In the genomic region with DNA sequence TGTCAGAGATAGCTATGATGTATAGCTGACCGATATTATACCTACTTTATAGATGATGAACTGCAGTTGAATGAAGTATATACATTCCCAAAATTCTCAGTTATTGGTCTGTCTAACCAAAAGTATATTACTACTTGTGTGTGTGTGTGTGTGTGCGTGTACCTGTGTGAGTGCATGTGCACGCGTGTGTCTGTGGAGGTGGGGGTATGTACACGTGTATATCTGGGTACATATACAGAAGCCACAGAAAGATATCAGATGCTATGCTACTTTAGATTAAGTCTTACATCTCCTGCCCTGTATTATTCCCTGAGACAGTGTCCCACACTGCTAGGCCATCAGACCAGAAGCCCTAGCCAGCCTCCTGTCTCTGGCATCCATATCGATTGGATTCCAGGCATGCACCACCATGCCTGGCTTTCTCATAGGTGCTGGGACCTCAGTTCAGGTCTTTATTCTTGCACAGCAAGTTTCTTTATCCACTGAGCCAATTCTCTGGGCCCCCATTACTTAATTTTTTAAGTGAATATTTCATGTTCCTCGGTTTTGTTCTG, we compare ENCODE assay signal across 14 mouse cellular contexts. TPM values are rescaled to one million over a fixed set of nuclear protein-coding genes. Genes with fewer than 3 reads are reported as not detected.
DNase-seq lines count a peak whose midpoint lies in the region; ATAC-seq lines count a peak whose summit lies in the region.
"Had no signal": no experiment of that assay in that cellular context is flagged by ENCODE, and none has a peak within 500 bp of the region (broad histone marks: within the 10 kb centered on the region; RNA-seq: fewer than 3 reads in every experiment).

No protein-coding gene starts in this region.

- H3K4me1 ChIP-seq in midbrain, embryonic 11.5 days (ENCODE audit: control insufficient read depth, insufficient read depth, low read length), result no peaks in the 10 kb centered on the region
- H3K4me1 ChIP-seq in midbrain, embryonic 10.5 days, result no peaks in the 10 kb centered on the region
- no peaks in the 10 kb centered on the region for H3K4me1 ChIP-seq in forebrain, embryonic 16.5 days (replicated peaks; ENCODE audit: control insufficient read depth, insufficient read depth, low read length)
- no peaks in the 10 kb centered on the region for H3K4me1 ChIP-seq in hindbrain, embryonic 16.5 days (ENCODE audit: control insufficient read depth, insufficient read depth, low read depth, low read length)
- no peaks in the 10 kb centered on the region for H3K4me1 ChIP-seq in neural tube, embryonic 13.5 days (replicated peaks)
- H3K4me1 ChIP-seq: heart, embryonic 10.5 days; megakaryocyte, embryonic 14.5 days had no signal

- H3K9me3 ChIP-seq in midbrain, embryonic 11.5 days (ENCODE audit: control insufficient read depth, low read length), result no peaks in the 10 kb centered on the region
- no peaks in the 10 kb centered on the region for H3K9me3 ChIP-seq in midbrain, embryonic 10.5 days (replicated peaks)
- no peaks in the 10 kb centered on the region for H3K9me3 ChIP-seq in forebrain, embryonic 16.5 days (ENCODE audit: control insufficient read depth, low read length)
- no peaks in the 10 kb centered on the region for H3K9me3 ChIP-seq in hindbrain, embryonic 16.5 days (ENCODE audit: control insufficient read depth, low read length)
- no peaks in the 10 kb centered on the region for H3K9me3 ChIP-seq in neural tube, embryonic 13.5 days
- H3K9me3 ChIP-seq: heart, embryonic 10.5 days; limb, embryonic 12.5 days; megakaryocyte, embryonic 14.5 days had no signal

- no peak overlapping the region for H3K27ac ChIP-seq in midbrain, embryonic 11.5 days (ENCODE audit: low read depth, low read length)
- no peak overlapping the region for H3K27ac ChIP-seq in midbrain, embryonic 10.5 days (replicated peaks)
- no peak overlapping the region for H3K27ac ChIP-seq in forebrain, embryonic 16.5 days (ENCODE audit: low read length)
- no peak overlapping the region for H3K27ac ChIP-seq in hindbrain, embryonic 16.5 days (ENCODE audit: low read depth, low read length)
- H3K27ac ChIP-seq in neural tube, embryonic 13.5 days (replicated peaks), result no peak overlapping the region
- H3K27ac ChIP-seq: heart, embryonic 10.5 days; left cerebral cortex, adult 2 months; limb, embryonic 12.5 days; liver, embryonic 14.5 days had no signal

- H3K9ac ChIP-seq in midbrain, embryonic 11.5 days (ENCODE audit: low read length), result peak overlapping the region; percentile 31
- H3K9ac ChIP-seq in forebrain, embryonic 16.5 days (replicated peaks; ENCODE audit: low read depth, low read length), result no peak overlapping the region
- H3K9ac ChIP-seq in hindbrain, embryonic 16.5 days (ENCODE audit: low read depth, low read length), result no peak overlapping the region
- H3K9ac ChIP-seq in neural tube, embryonic 13.5 days, result no peak overlapping the region
- H3K9ac ChIP-seq: limb, embryonic 12.5 days; liver, embryonic 14.5 days had no signal

- H3K4me2 ChIP-seq in midbrain, embryonic 11.5 days, result no peak overlapping the region
- no peak overlapping the region for H3K4me2 ChIP-seq in forebrain, embryonic 16.5 days (ENCODE audit: low read length)
- no peak overlapping the region for H3K4me2 ChIP-seq in hindbrain, embryonic 16.5 days (ENCODE audit: low read length)
- no peak overlapping the region for H3K4me2 ChIP-seq in neural tube, embryonic 13.5 days
- H3K4me2 ChIP-seq: limb, embryonic 12.5 days had no signal

- DNase-seq in midbrain, embryonic 11.5 days (ENCODE audit: low spot score, missing footprints), result no peak
- no peak for DNase-seq in midbrain, embryonic 10.5 days (ENCODE audit: low spot score)
- no peak for DNase-seq in frontal cortex, postnatal 10 days (ENCODE audit: low spot score in 2 of 2)
- DNase-seq in frontal cortex, adult 2 months (ENCODE audit: extremely low spot score in 1 of 2, low spot score in 1 of 2), result no peak
- DNase-seq in heart, adult 9 months (ENCODE audit: low spot score in 2 of 2), result no peak
- DNase-seq: gastrocnemius, postnatal 25 days had no signal

- H3K4me3 ChIP-seq in midbrain, embryonic 11.5 days (ENCODE audit: low read depth, low read length), result no peak overlapping the region
- H3K4me3 ChIP-seq in midbrain, embryonic 10.5 days, result no peak overlapping the region
- no peak overlapping the region for H3K4me3 ChIP-seq in forebrain, embryonic 16.5 days (replicated peaks; ENCODE audit: low read length)
- no peak overlapping the region for H3K4me3 ChIP-seq in hindbrain, embryonic 16.5 days (ENCODE audit: low read length)
- H3K4me3 ChIP-seq in neural tube, embryonic 13.5 days, result no peak overlapping the region
- H3K4me3 ChIP-seq: heart, embryonic 10.5 days; left cerebral cortex, adult 2 months; limb, embryonic 12.5 days; megakaryocyte, embryonic 14.5 days had no signal

- no peaks in the 10 kb centered on the region for H3K36me3 ChIP-seq in midbrain, embryonic 11.5 days (ENCODE audit: control insufficient read depth, insufficient read depth, low read length)
- H3K36me3 ChIP-seq in midbrain, embryonic 10.5 days, result no peaks in the 10 kb centered on the region
- no peaks in the 10 kb centered on the region for H3K36me3 ChIP-seq in forebrain, embryonic 16.5 days (ENCODE audit: control insufficient read depth, insufficient read depth)
- H3K36me3 ChIP-seq in hindbrain, embryonic 16.5 days (ENCODE audit: control insufficient read depth, insufficient read depth, low read length), result no peaks in the 10 kb centered on the region
- no peaks in the 10 kb centered on the region for H3K36me3 ChIP-seq in neural tube, embryonic 13.5 days
- H3K36me3 ChIP-seq: heart, embryonic 10.5 days; limb, embryonic 12.5 days had no signal

- 92% methylated on average over 7 of the region's 7 CpGs for WGBS in midbrain, embryonic 11.5 days
- 91% methylated on average over 7 of the region's 7 CpGs for WGBS in midbrain, embryonic 10.5 days
- WGBS in forebrain, embryonic 16.5 days, result 93% methylated on average over 7 of the region's 7 CpGs
- WGBS in hindbrain, embryonic 16.5 days, result 93% methylated on average over 7 of the region's 7 CpGs
- WGBS in neural tube, embryonic 13.5 days, result 92% methylated on average over 7 of the region's 7 CpGs

- peak; percentile 28; the same call in 1 of the 2 replicates for ATAC-seq in midbrain, embryonic 11.5 days (ENCODE audit: low FRiP score)
- ATAC-seq in forebrain, embryonic 16.5 days, result peak; percentile 7; the same call in 1 of the 2 replicates
- 0 out of 2 replicates have a peak, but pooled peaks have one; percentile 24 for ATAC-seq in hindbrain, embryonic 16.5 days
- peak; percentile 41; the same call in 1 of the 2 replicates for ATAC-seq in neural tube, embryonic 13.5 days (ENCODE audit: low read depth)

- H3K27me3 ChIP-seq in midbrain, embryonic 11.5 days (ENCODE audit: control insufficient read depth, insufficient read depth, low read length), result no peaks in the 10 kb centered on the region
- H3K27me3 ChIP-seq in midbrain, embryonic 10.5 days (ENCODE audit: low read depth, poor library complexity, severe bottlenecking), result no peaks in the 10 kb centered on the region
- H3K27me3 ChIP-seq in forebrain, embryonic 16.5 days (replicated peaks; ENCODE audit: control insufficient read depth, insufficient read depth, low read length), result no peaks in the 10 kb centered on the region
- H3K27me3 ChIP-seq in hindbrain, embryonic 16.5 days (replicated peaks; ENCODE audit: control insufficient read depth, insufficient read depth, low read length), result no peaks in the 10 kb centered on the region
- no peaks in the 10 kb centered on the region for H3K27me3 ChIP-seq in neural tube, embryonic 13.5 days
- H3K27me3 ChIP-seq: limb, embryonic 12.5 days; megakaryocyte, embryonic 14.5 days had no signal

RNA-seq across cellular contexts. Expression of gene Arhgap18, which starts 42.7 kb away (rescaled TPM):
- polyA plus RNA-seq in midbrain, embryonic 11.5 days (2014; fragmentation: Nextera tagmentation; extraction: Ambion mirVana), result 14.3 and 14.9 TPM in 2 replicates
- 8.7 and 9.7 TPM in 2 replicates for polyA plus RNA-seq in midbrain, embryonic 10.5 days (2016; fragmentation: Nextera tagmentation; extraction: Ambion mirVana)
- polyA plus RNA-seq in forebrain, embryonic 16.5 days (2015; fragmentation: Nextera tagmentation; extraction: Ambion mirVana), result 13.2 and 13.8 TPM in 2 replicates
- 12.6 and 12.8 TPM in 2 replicates for polyA plus RNA-seq in hindbrain, embryonic 16.5 days (2015; fragmentation: Nextera tagmentation; extraction: Ambion mirVana)
- 11.9 and 13.9 TPM in 2 replicates for polyA plus RNA-seq in neural tube, embryonic 13.5 days (2015; fragmentation: Nextera tagmentation; extraction: Ambion mirVana)
- 4.6 and 5.7 TPM in 2 replicates for polyA plus RNA-seq in frontal cortex, adult 2 months (2012; rRNA removed)
